Mouse (Mus musculus) small intestine, adult 2 months (tissue): ENCODE data around the gene Bag3. TPM values are rescaled to one million over a fixed set of nuclear protein-coding genes. Genes with fewer than 3 reads are reported as not detected.

Experiments
- H3K27ac ChIP-seq: fragments of 200-500 bp; 2 replicates; pipeline ENCODE4 v1.5.1; 2012; ENCODE audit warnings: low read depth, low read length, control low read depth, inconsistent platforms; ENCODE audit not compliant: insufficient read depth
- H3K27me3 ChIP-seq: fragments of 200-500 bp; 2 replicates; pipeline ENCODE4 v1.6.1; 2012; ENCODE audit warnings: mild to moderate bottlenecking, moderate library complexity, low read length, inconsistent platforms; ENCODE audit not compliant: control insufficient read depth, insufficient read depth
- H3K36me3 ChIP-seq: fragments of 200-500 bp; 2 replicates; pipeline ENCODE4 v1.6.1; 2012; ENCODE audit warnings: mild to moderate bottlenecking, low read length, control low read depth, inconsistent platforms; ENCODE audit not compliant: control insufficient read depth, insufficient read depth
- H3K4me1 ChIP-seq: fragments of 200-500 bp; 2 replicates; pipeline ENCODE4 v1.6.1; 2012; ENCODE audit warnings: low read length, inconsistent platforms, mixed read lengths; ENCODE audit not compliant: control insufficient read depth, insufficient read depth, insufficient read length
- H3K4me3 ChIP-seq: fragments of 200-500 bp; 2 replicates; pipeline ENCODE4 v1.5.1; 2012; ENCODE audit warnings: low read depth, mild to moderate bottlenecking, control low read depth, inconsistent platforms, low read length, moderate library complexity
- CTCF ChIP-seq: fragments of 200-500 bp; IDR thresholded peaks from 2 replicates; pipeline ENCODE4 v1.5.1; 2012; ENCODE audit warnings: low read depth, mild to moderate bottlenecking, control low read depth, inconsistent platforms, low read length, moderate library complexity, mixed read lengths; ENCODE audit not compliant: insufficient replicate concordance, insufficient read length; ENCODE audit errors: extremely low read depth
- POLR2A ChIP-seq: fragments of 200-500 bp; IDR thresholded peaks from 2 replicates; pipeline ENCODE4 v1.6.1; 2012; ENCODE audit warnings: low read depth, mild to moderate bottlenecking, control low read depth, inconsistent platforms, low read length, moderate library complexity
- WGBS: fragments of 180-500 bp; shearing (Covaris S2); methylation state at CpG from one replicate; pipeline ENCODE4 v1.1.7; 2018; 5-methylcytosine and 5-hydroxymethylcytosine counted together
- polyA plus RNA-seq: library from polyadenylated mRNA; depleted of rRNA; stranded (reverse); fragments of >200 nt; gene quantifications from 2 replicates; pipeline ENCODE4 v1.2.3, GENCODE M21; 2012

Gene Bag3
- polyA plus RNA-seq, 1 experiment: 32.8 TPM

DNA sequence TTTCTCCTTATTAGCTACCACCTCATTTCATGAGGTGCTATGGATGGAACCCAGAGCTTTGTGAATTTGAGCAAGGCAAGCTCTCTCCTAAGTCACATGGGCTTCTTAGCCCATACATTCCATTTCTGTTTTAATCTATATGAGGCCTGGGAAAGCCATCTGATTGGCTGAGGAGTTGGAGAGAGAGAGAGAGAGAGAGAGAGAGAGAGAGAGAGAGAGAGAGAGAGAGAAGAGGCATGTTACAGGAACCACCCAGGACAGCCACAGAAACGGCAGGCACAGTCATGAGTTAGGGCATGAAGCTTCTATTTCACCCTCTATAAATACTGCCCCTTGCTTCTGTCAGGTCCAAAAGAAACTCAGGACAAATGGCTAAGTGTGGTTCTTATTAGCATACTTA, 54.2 kb downstream of the Bag3 start:
- 60% methylated on average over 1 of the region's 1 CpGs for WGBS
- TF ChIP-seq CTCF: no peak
- no peak for TF ChIP-seq POLR2A

DNA sequence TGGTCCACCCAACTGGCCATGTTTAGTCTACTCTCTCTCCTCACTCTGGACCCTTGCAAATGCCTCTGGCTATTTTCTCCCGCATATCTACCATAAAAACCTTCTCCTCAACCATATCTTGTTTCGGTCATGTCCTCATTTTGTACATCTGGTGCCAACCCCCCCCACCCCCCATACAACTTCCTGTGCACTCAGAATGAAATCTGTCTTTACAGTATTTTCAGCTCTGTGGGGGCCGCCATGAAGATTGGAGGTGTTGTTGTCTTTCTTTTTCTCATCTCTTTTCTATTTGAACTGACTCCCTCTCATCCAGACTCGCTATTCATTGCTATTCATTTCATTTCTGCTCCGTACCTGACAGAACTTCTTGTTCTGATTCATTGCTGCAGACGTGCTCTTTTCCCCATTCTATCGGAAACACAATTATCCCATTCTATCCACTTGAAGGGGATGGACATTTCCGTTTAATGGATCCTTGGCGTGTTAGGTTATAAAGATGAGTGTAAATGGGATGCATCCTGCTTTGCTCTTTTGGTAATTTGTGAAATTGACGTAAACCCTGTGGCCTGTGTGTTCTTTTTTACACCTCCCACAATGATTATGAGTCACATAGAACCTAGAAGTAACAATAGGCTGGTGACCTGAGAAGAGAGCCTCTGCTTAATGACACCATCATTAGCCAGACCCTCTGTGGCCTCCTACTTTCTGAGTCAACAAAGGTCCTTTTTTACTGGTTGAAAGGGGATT, 55.0 kb downstream of the Bag3 start:
- H3K4me3 ChIP-seq: no peak overlapping the region
- H3K4me1 ChIP-seq: no peaks in the 10 kb centered on the region
- 91% methylated on average over 10 of the region's 10 CpGs for WGBS
- TF ChIP-seq POLR2A (no peak), CTCF (no peak)
- no peaks in the 10 kb centered on the region for H3K36me3 ChIP-seq
- no peak overlapping the region for H3K27ac ChIP-seq
- H3K27me3 ChIP-seq: no peaks in the 10 kb centered on the region

More for the DNA sequence above, 54.2 kb downstream of the Bag3 start:
- no peak overlapping the region for H3K27ac ChIP-seq
- H3K4me3 ChIP-seq: no peak overlapping the region
- H3K36me3 ChIP-seq: no peaks in the 10 kb centered on the region
- no peaks in the 10 kb centered on the region for H3K27me3 ChIP-seq
- H3K4me1 ChIP-seq: no peaks in the 10 kb centered on the region

DNA sequence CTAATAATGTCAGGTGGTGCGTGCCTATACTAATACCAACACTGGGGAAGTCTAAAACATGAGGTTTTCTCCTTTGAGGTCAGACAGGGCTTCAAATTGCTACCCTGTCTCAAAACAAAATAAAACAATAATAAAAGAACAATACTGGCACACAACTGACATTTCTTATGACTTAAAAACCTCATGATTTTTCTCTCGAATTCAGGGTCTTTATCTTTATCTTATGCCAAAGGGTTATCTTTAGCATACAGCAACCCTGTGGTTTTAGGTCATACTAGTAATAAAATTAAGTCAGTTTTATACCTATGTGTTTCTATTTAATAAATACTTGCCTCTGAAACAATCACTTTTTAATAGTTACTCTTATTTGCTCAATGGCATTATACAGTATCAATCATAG, 56.0 kb downstream of the Bag3 start:
- Histone ChIP-seq H3K27me3 (no peaks in the 10 kb centered on the region), H3K4me3 (no peak overlapping the region), H3K27ac (no peak overlapping the region), H3K36me3 (no peaks in the 10 kb centered on the region), H3K4me1 (no peaks in the 10 kb centered on the region)
- whole genome bisulfite sequencing: 73% methylated on average over 2 of the region's 2 CpGs
- TF ChIP-seq CTCF (no peak), POLR2A (no peak)

DNA sequence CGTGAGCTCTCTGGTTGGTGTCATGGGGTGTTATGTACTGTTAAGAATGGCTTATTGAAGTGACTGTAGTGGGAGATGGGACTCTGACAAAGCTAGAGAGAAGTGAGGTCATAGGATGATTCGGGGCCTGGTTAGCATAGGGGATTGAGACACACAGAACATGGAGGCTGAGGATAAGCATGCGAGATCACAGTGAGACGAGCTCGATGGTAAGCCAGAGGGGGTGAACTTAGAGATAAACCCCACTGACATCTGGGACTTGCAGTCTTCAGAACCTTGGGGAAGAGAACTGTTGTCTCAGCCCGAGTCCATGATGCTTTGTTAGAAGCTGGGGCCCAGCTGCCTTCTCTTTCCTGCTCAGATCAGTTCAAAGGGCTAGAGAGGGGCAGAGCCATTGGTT, 56.9 kb downstream of the Bag3 start:
- TF ChIP-seq CTCF: no peak
- TF ChIP-seq POLR2A: no peak
- Histone ChIP-seq H3K4me1 (no peaks in the 10 kb centered on the region), H3K27ac (no peak overlapping the region), H3K4me3 (no peak overlapping the region), H3K27me3 (no peaks in the 10 kb centered on the region), H3K36me3 (no peaks in the 10 kb centered on the region)
- 93% methylated on average over 6 of the region's 6 CpGs for WGBS

DNA sequence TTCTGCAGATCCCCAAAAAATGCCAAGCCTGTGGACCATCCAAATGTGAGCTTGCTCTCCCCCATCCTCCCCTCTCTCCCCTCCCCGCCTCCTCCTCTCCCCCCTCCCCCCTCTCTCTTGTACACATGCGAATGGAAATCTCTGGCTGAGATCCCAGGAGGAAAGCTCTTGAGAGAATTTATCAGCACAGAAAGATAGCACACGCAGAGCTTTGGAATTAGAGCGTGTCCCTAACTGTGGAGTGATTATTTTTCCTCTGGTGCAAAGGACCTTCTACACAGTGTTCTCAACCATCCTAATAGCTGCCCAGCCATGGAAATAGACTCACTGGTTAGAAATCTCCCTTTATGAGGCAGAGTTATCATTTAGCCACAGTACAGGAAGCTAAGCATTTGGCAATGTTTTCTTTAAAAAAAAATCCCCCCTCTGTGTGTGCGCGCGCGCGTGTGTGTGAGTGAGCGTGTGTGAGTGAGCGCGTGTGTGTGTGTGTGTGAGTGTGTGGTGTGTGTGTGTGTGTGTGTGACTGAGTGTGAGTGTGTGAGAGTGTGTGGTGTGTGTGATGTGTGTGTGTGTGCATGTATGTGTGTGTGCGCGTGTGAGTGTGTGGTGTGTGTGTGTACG, 58.6 kb downstream of the Bag3 start:
- TF ChIP-seq CTCF (no peak), POLR2A (no peak)
- no peak overlapping the region for H3K27ac ChIP-seq
- WGBS: 67% methylated on average over 15 of the region's 15 CpGs
- H3K27me3 ChIP-seq: no peaks in the 10 kb centered on the region
- no peak overlapping the region for H3K4me3 ChIP-seq
- H3K36me3 ChIP-seq: no peaks in the 10 kb centered on the region
- no peaks in the 10 kb centered on the region for H3K4me1 ChIP-seq

DNA sequence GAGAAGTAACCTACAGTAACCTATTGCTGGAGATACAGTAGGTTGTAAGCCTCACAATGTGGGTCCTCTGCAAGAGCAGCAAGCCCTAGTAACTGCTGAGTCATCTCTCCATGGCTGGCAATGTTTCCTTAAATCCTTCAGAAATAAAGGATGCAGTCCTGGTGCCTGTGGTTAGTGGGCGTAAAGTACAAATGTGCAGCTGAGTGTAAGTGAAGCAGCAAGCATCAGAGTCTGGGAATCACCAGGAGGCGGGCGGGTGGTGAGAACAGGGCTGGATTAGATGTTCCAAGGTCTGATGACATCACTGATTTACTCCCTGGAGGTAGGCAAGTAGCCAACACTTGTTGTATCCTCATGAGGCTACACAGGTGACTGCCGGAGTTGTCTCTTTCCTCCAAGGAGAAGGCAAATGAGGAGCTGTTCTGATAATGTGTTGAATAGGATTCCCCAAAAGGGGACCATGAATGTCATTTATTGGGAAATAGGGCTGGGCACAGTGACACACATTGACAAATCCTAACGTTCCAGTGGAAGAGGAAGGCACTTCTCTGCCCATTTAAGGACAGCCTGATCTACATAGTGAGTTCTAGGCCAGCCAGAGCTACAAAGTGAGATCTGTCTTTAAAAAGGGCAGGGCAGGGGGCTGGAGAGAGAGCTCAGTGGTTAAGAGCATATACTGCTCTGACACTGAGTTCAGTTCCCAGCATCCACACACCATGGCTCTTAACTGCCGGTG, 60.0 kb downstream of the Bag3 start:
- no peak overlapping the region for H3K27ac ChIP-seq
- no peaks in the 10 kb centered on the region for H3K4me1 ChIP-seq
- H3K36me3 ChIP-seq: no peaks in the 10 kb centered on the region
- no peak for TF ChIP-seq POLR2A
- no peak for TF ChIP-seq CTCF
- no peak overlapping the region for H3K4me3 ChIP-seq
- no peaks in the 10 kb centered on the region for H3K27me3 ChIP-seq
- WGBS: 43% methylated on average over 6 of the region's 6 CpGs
